Mouse (Mus musculus): Measurements from ENCODE around the gene Stau1.
A peak's percentile ranks its signal among the peaks of the same experiment; 100 is the strongest.
"Not testable (repeated sequence)": the region's sequence is repeated elsewhere in the genome, so short reads cannot be mapped to it uniquely, and the experiment has no call there.

The Stau1 gene

DNA sequence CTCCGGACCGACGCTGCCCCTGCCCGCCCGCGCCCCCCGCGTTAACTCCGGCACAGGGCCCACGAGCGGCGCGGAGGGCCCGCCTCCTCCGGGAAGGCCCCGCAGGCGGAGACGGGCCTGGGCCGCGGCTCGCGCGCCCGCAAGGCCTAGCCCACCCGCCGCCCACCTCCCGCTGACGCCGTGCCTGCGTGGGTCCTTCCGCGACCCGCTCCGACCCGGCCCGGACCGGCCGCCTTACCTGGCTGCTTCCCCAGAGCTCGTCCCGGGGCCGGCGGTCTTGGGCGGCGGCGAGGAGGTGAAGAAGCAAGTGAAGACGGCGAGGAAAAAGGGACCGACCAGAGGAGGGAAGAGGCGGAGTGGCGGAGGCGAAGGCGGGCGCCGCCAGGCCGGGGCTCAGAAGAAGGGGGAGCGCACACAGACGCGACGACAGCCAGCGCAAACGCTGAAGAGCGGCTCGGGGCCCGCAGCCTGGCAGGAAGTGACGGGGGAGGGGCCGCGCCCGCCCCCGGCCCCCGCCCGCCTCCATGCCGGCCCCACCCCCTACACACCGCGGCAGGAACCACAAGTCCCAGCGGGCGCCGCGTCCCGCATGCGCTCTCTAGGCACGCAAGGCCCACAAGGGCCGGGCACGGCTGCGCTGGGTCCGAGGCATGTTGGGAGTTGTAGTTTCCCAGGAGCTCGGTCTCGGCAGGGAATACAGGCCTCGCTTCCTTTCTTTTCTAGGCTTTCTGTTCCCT is at the start of gene Stau1:
TSS of gene Stau1 (minus strand) at position 504 of the 737 bp plus-strand sequence.
- peak; percentile 97 for DNase-seq

GRCm38 (mm10) chr2:167043400-167044121 is 47.5 kb upstream of the Stau1 start:
- no peak for DNase-seq

- no peak for DNase-seq
These were observed 43.3 kb upstream of the Stau1 start for GRCm38 (mm10) chr2:167039386-167039785.

DNA sequence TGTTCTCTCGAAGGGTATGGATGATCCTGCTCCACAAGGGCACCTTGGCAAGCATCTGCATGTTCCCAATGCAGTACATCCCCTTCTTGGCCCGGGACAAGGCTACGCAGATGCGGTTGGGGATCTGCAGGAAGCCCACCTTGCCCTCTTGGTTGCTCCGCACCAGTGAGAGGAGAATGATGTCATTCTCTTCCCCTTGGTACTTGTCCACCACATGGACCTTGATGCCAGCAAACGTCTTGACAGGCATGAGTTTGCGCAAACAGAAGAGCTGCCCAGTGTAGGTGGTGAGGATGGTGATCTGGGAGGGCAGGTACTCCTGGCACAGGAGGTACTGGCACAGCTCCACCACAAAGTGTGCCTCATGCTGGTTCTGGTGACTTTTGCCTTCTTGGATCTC is 42.6 kb upstream of the Stau1 start:
- no peak for DNase-seq

GRCm38 (mm10) chr2:167038297-167038696 is 42.2 kb upstream of the Stau1 start:
- DNase-seq: no peak

DNA sequence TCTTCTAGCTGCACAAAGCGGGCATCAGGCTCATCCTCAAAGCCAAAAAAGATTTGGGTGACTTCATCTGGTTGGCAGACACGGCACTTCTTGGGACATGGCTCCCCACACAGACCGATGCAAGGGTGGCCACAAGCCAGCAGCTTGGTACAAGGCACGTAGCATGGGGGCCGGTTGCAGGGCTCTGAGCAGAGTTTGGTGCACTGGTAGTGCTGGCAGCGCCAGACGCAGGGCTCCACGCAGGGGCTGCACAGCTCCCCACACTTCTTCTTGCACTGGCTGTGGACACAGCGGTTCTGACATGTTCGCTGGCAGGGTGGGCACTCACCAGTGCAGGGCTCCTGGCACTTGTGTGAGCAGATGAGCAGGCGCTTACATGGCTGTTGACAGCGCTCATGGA is 41.6 kb upstream of the Stau1 start:
- no peak for DNase-seq

DNA sequence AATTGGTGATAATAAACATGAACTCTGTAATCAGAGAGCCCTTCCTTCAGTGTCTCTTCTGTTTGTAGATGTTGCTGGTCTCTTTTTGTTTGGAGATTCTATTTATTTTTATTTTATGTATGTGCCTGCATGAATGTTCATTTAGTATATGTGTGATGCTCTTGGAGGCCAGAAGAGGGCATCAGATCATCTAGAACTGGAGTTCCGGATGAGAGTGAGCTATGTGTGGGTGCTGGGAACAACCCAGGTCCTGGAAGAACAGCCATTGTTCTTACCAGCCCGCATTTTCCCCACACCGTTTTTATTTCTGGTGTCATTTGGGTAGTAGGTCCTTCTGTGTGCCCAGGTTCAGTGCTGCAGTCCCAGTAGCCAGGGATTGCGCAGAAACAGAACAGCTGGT is 34.4 kb upstream of the Stau1 start:
- no peak for DNase-seq

DNA sequence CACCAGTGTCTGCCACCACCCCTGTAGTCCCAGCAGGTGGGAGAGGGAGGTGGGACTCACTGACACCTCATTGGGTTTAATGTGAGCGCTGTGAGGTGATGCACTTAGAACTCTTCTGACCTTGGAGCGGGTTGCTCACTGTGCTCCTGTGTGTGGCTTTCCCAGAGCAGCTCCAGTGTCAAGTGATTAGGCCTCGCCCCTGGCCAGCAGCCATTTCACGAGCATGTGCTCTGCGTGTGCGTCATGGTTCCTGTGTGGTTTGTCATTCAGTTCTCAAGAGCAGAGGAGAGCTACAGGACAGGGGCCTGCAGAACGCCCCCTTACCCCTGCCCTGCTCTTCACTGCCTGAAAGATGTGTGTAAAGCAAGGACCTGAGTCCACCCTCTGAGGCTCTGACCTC is 32.5 kb upstream of the Stau1 start:
- no peak for DNase-seq

DNA sequence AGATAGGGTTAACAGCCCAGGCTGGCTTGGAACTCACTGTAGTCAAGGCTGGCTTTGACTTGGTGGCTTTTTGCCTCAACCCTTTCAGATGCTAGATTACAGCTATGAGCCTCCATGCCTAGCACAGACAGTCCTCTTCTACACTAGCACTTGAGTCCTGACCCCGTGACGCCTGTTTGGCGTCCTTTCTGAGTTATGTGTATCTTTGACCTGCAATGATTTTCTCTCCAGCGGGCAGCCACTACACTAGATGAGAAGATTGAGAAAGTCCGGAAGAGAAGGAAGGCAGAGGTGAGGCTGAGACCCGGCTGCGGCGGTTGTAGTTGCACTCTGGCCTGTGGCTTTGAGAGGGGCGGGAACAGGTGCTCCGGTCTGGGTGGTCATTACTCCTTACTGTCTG is 23.3 kb upstream of the Stau1 start:
- DNase-seq: no peak

DNA sequence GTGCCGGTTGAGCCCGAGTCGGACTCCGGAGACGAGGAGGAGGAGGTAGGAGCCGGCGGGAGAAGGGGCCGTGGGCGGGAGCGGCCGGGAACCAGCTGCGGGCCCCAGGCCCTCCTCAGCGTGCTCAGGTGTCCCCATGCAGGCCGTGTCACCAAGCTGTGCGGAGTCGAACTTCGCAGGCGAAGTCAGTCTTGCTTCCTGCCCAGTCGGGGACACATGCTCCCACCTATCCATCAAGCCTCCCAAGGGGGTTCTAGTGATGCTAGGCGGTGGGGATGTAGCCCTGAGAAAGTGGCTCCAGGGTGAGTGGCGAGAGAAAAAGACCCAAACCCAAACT is 19.3 kb upstream of the Stau1 start:
- DNase-seq: no peak

DNA sequence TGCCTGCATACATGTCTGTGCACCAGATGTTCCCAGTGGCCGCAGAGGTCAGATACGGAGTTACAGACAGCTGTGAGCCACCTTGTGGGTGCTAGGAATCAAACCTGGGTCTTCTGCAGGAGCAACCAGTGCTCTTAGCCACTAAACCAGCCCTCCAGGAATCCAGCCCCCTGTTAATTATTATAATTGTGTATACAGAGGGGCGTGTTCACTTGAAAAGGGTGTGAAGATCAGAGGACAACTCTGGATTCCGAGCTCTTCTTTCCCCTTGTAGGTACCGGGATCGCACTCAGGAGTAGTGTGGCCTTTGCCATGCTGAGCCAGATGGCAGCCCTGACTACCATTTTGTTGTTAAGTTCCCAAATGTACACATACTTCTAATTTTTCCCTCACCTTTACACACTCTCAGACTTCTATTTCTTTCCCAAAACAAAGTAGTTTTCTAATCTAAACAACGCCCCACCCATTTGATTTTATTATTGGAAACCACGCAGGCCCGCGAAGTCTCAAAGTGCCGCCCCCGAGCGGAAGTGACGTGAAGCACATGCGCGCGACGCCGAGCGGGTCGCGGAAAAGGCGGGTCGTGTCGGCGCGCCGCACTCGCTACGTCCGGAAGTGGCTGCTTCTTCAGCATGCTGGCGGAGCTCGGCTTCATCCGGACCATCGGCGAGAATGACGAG is 18.7 kb upstream of the Stau1 start, which contains the start of gene Ddx27:
TSS of gene Ddx27 (plus strand) at position 492 of the 680 bp plus-strand sequence.
- peak; percentile 94 for DNase-seq

GRCm38 (mm10) chr2:167010546-167010945 is 14.4 kb upstream of the Stau1 start:
- no peak for DNase-seq

- DNase-seq: no peak
These were observed 13.4 kb upstream of the Stau1 start for GRCm38 (mm10) chr2:167009483-167009882.

DNA sequence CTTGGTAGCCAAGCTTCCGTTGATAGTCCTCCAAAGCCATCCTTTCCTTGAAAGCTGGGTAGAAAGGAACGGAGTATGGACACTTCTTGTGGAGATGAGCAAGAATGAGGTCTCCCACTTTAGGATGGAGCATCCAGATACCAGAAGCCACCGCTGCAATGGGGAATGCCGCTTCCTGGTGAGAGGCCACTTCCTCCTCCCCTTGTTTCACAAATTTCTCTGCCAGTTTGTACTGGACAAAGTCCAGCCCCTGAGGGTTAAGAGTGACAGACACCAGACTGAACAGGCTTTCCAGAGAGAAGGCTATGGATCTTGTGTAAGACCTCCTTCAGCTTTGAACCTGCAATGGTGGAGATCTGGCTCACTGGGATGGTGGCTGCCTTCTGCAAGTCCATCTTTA is 11.5 kb upstream of the Stau1 start:
- DNase-seq: not testable (repeated sequence)

DNA sequence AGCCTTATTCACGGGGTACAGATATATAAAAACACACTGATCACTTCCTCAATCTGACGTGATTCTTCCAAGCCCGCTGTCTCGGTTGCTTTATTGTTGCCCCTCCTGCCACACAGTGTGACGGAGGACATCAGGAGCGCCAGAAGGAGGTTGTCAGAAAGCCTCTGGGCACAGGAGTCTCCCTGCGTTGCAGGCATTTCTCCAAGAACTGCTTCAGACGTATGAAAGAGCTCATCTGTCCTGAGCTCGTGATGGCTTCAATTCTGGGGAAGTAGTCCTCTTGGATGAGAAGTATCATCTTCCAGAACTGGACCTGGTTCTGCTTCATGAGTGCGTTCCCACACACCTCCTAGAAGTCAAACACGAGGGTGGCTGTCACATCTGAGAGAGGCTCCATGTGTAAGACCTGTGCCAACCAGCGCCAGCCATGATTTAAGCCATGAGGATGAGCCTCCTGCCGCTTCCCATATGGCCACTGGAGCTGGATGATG is 10.9 kb upstream of the Stau1 start:
- DNase-seq: no peak

DNA sequence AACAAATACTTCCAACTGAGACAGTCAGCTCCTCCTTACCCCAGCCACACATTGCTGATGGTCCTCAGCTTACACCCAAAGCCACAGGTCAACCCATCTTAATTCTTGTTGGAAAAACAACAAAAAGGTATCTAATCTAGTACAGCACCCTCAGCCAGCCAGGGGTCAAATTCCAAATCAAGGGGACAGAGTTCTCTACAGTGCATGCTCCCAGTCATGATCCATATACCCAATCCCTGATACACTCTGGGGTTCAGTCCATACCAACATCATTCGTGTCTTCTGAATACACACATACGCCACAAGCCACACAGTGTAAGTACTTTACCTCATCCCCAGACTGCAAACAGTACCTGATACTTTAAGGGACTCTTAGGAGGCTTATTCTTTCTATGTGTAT is 10.3 kb upstream of the Stau1 start:
- DNase-seq: no peak

- DNase-seq: peak; percentile 79
These were observed 8.2 kb upstream of the Stau1 start for GRCm38 (mm10) chr2:167004099-167004854.

DNA sequence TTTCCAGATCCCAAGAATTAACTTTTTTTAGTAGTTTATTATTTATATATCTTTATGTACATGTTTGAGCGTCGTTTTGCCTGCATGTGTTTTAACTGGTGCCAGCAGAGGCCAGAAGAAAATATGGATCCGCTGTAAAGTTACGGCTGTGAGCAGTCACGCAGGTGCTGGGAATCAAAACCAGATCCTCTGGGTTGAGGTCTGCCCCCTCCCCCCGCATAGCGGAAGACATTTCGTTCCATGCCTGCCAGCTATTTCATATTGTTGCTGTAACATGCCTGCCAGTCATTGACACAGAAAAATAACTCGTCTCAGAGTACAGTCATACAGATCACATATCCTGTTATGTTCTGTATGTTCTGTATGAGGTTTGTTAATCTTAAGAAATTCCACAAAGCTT is 5.4 kb upstream of the Stau1 start:
- DNase-seq: no peak

- no peak for DNase-seq
These were observed 415 bp upstream of the Stau1 start for GRCm38 (mm10) chr2:166996533-166996894.

GRCm38 (mm10) chr2:166995021-166995795 is 891 bp downstream of the Stau1 start:
- DNase-seq: peak; percentile 50

GRCm38 (mm10) chr2:166991945-166992344 is 4.2 kb downstream of the Stau1 start:
- no peak for DNase-seq

- DNase-seq: no peak
These were observed 5.2 kb downstream of the Stau1 start for GRCm38 (mm10) chr2:166990861-166991260.
